Mouse (Mus musculus) cerebellum, adult 11-12 months (tissue): ENCODE measurements at regions not wholly inside any gene's neighbourhood (a gene's known extent, or its start where the extent isn't known, plus 50 kb on each side); places are given as distances from the start of the nearest gene placed in this dataset.

Experiments used
- DNase-seq: peaks from one replicate; pipeline ENCODE4 v3.0.0; 2022

DNA sequence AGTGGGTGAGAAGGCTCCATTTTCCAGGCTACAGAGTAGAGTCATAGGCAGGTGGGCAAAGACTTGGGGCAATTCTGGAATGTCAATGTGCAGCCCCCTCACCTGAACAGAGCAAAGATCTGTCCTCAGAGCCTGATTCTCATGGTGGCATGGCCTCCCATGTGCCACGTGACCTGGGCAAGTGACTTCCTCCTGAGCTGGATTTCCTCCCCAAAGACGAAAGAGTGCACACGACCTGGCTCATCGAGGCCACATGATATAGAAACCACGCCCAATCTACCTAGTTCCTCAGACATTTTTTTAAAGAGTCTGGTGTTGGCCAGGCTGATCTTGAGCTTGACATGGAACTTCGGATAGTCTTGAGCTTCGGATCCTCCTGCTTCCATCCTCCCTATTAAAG lies 139.5 kb upstream of the Tle3 start:
- DNase-seq, result no peak

GRCm38 (mm10) chr9:61233251-61233650 lies 138.9 kb upstream of the Tle3 start:
- DNase-seq, result no peak

DNA sequence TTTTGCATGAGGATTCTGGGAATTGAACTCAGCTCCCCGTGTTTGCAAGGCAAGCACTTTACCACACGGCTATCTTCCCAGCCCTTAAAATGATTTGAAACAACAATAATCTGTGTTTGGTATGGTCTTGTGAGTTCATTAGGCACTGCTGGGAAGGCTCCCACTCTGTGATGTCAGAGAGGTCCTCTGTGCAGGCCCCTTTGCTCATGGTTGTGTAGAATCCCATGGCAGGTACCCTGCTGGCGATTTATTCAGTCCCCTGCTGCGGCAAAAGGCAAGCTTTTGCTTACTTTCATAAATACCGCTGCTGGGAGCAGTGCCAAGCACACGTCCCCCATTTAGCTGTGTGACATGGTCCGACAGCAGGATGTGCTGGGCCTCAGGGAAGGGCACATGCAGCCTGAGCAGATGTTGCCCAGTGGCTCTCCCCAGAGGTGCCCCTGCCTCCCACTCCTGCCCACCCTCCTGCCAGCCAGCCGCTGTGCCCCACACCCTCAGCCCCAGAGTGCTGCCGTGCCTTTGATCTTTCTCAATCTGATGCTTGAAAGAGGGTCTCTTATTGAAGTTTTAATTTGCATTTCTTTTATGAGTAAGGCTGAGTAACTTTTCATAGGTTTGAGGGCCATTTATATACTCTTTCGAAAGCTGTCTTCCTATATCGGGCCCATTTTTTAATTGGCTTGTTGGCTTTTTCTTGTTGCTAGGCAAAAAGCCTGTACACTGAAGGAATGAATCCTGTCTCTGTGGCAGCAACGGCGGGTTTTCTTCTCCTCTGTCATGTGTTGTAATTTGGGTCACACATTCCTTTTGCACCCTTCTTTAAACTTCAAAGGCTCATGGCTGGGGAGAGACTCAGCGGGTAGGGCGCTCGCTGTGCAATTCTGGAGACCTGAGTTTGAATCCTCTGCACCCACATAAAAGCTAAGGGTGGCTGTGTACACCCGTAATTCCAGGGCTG lies 136.2 kb upstream of the Tle3 start:
- DNase-seq, result no peak

DNA sequence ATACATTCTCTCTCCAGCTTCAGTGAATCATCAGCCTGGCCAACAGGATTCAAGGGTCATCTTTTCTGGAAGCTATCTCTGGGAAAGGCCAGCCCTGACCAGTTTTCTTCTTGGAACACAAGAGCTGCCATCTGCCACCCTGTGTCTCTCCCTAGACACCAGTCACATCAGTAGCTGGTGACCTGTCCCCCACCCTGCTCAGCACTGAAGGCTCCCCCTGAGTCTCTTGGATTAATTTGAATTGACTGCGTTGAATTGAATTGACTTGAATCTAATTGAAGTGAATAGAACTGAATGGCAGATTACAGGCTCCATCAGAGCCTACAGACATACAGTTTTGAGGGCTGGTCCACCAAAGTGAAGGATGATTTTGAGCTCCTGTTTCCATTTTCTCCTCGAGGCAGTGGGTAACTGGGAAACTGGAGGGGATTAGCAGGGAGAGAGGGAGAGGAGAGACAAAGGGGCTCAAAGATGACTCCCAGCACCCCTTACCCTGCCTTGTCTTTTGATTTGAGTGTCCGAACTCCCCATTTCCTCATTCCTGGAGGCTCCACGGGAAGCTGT lies 133.4 kb upstream of the Tle3 start:
- no peak for DNase-seq

DNA sequence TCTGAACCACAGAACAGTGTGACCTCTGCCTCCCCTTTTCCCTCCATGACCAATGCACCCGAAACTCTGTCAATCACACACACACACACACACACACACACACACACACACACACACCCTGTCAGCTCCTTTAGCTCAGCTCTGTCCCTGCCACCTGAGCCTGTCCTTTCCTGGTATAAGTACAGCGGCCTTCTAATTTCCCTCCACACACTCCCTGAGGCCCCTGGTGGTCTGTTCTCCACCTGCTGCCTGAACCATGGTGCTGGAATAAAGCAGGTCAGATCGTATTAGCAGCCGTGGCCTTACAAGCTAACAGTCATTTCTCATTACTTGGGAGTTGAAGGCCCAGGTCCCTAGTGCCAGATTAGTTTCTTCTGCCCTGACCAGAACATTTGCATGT lies 132.8 kb upstream of the Tle3 start:
- no peak for DNase-seq

DNA sequence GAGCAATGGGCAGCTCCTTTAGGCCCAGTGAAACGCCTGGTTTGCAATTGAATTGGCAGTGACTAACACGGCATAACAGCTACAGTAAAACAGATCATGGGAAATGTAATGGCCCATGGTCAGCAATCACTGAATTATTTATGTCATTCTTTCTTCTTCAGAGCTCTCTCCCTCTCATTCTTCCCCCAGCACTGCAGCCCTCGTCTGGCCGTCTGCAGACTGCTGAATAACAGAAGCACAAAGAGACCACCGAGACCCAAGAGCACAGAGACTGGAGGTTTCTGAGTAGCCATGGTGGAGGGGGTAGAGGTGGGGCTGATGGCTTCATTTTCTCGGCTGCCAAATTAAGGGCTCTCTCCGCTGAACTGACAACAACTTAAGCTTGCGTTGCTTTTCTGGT lies 130.7 kb upstream of the Tle3 start:
- DNase-seq, result no peak

DNA sequence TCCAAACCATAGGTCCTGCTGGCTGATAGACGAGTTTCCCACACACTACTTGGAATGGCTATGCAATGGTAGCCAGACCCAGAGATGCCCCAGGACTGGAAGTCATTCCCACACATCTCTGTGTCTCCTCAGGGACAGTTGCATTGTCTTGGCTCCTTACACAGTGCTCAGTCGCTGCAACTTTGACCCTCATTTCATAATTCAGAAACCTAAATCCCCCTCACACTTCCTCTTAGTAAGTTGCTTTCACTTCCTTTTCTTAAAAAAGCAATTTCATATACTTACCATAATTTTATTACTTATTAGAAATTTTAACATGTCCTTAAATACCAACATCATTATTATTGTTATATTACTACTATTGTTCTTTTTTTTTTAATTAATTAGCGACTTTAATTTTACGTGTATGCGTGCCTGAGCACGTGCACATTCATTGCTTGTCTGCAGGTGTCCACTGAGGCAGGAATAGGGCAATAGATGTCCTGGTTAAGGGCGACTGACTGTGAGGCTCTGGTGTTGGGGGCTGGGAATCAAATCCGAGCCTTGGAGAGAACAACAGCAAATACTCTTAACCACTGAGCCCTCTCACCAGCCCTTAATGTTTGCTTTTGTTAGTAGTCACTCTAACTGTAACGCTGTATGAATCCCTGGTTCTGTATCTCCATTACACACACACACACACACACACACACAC lies 129.9 kb upstream of the Tle3 start:
- DNase-seq, result no peak

- DNase-seq, result no peak
These were observed 128.9 kb upstream of the Tle3 start for GRCm38 (mm10) chr9:61243289-61243688.

DNA sequence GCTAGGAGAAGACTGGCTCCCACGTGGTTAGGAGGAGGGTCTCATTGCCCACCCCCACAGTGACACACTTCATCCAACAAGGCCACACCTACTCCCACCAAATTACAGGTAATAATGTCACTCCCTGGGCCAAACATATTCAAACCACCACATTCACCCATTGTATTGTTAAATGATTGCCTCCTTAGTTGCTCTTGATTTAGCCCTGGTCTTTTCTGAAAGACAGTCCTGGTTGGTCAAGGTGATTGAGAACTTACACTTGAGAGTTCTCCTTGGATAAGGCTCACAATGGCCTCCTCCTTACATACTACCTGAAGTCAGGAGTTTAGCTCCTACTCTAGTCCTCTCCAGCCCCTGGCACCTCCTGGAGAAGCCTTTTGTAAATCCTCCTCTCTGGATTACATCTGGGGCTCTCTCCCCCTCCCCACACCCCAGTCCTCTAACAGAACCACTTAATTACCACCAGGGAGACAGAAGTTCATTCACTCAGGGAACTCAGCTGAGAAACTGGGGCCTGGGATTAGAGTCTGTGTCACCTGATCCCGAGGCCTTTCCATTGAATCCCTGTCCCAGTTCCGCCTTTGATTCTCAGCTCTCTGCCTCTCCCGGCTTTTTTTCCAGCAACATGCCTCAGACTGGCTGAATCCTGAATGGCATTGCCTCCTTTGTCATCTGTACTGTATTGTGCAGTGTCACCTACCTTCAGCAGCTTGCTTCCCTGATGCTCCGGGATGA lies 122.3 kb upstream of the Tle3 start:
- no peak for DNase-seq

GRCm38 (mm10) chr9:61251606-61252005 lies 120.6 kb upstream of the Tle3 start:
- no peak for DNase-seq

DNA sequence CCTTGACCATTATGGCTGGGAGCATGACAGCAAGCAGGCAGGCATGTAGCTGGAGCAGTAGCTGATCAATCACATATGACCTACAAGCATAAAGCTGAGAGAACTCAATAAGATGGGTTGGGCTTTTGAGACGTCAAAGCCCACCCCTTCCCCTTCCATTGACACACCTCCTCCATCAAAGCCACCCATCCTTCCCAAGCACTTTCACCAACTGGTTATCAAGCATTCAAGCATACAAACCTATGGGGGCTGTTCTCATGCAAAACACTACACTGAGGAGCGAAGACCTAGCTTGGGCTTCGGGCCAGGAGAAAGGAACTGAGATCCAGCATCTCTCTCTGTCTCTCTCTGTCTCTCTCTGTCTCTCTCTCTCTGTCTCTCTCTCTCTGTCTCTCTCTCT lies 118.4 kb upstream of the Tle3 start:
- no peak for DNase-seq

- no peak for DNase-seq
These were observed 114.7 kb upstream of the Tle3 start for GRCm38 (mm10) chr9:61257488-61257887.

DNA sequence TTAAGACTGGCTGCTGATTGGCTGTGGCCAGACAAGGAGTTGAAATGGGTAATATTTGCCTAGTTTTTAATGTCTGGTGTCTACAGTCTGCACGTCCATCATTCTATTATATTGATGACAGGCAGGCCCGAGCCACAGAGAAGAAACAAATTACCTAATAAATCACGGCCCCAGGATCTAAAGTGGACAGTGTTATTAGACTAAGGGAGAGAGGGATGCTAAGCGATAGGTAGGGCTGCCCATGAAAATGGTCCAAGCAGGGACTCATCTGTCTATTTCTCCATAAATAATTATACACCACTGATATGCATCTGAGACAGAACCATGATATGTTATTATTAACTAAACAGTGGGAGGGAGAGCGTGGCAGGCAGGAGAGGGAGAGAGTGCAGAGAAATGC lies 114.1 kb upstream of the Tle3 start:
- DNase-seq, result no peak

DNA sequence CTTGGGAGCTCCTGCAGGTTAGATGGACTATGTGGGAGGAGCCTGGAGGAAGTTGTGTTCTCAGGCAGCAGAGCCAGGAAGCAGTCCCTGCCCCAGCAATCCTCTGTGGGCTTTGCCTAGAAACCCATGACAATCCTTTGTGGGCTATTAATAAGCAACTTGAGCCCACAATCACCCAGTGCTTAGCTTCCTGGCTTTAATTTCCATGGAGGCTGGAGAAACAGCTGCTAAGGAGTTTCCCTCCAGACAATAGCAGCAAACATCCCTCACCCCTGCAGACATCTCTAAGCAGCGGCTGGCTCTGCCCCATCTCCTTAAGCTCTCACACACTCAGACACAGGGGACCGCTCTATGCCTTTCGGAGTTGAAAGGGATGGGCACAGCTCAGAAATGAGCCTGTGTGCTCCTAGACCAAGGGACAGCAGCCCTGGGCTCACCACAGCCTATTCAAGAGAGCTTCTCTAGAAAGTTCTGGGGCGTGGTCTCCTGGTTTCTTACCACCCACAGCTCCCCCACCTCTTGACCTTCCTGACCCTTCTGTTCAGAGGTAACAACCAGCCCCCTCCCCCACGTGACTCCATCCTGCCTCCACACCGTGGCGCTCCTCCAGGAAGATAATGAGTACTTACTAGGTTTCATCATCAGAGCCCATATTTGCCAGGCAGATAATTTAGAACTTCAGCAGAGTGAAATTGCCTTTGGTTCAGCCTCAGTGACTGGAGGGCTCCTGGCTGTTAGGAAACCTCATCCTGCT lies 112.6 kb upstream of the Tle3 start:
- no peak for DNase-seq

GRCm38 (mm10) chr9:61261263-61261662 lies 110.9 kb upstream of the Tle3 start:
- DNase-seq, result no peak

- DNase-seq, result no peak
These were observed 110.3 kb upstream of the Tle3 start for GRCm38 (mm10) chr9:61261739-61262333.

DNA sequence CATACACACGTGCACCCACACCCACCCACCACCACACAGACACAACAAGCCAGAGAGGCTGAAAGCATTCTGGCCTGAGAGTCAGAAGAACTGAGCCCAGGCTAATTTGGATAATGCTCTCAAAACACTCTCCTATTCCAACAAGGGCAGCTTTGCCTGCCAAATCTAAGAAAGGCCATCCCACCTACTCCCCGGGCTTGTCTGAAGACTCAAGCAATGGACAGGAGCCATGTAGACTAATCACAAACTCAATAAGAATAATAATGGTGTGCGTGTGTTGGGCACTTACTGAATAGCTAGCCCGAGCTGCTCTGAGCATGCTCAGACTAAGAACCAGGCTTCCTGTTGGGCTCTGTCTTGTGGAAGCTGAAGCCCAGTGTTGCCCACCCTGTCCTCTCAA lies 108.8 kb upstream of the Tle3 start:
- DNase-seq, result no peak

DNA sequence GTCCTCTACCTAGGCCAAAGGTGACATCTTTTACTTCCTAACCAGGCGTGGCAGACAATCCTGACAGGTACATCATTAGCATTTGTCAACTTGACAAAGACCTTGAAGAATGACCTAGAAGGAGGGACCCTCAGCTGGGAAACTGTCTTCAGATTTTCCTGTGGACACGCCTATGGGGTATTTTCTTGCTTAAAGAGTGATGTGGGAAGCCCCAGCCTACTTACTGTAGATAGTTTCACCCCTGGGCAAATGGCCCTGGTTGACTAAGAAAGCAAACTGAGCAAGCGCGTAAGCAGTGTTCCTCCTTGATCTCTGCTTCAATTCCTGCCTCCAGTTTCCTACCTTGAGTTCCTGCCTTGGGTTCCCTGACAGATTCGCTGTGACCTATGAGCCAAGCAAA lies 106.7 kb upstream of the Tle3 start:
- no peak for DNase-seq

GRCm38 (mm10) chr9:61266992-61267391 lies 105.2 kb upstream of the Tle3 start:
- no peak for DNase-seq

GRCm38 (mm10) chr9:61267541-61267940 lies 104.6 kb upstream of the Tle3 start:
- no peak for DNase-seq

DNA sequence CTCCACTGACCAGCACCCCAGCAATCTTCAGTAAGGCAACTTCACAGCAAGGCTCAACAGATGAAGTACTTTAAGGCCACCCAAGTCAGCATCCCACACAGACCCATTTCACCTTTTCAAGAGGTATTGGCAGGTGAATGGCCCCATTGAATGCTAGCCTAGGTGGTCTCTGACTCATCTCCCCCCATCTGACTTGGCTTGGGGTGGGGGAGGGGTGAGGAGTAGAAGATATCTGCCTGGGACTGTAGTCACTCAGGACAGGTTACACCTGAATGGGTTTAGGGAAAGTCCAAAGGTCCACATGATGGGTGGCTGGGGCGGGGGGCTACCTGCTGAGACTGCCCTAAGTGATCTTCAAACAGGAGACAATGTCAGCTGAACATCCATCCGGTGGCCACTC lies 104.0 kb upstream of the Tle3 start:
- DNase-seq, result no peak

- no peak for DNase-seq
These were observed 103.5 kb upstream of the Tle3 start for GRCm38 (mm10) chr9:61268681-61269080.
